9 mouse cellular contexts compared by ENCODE assay signal in the genomic region with DNA sequence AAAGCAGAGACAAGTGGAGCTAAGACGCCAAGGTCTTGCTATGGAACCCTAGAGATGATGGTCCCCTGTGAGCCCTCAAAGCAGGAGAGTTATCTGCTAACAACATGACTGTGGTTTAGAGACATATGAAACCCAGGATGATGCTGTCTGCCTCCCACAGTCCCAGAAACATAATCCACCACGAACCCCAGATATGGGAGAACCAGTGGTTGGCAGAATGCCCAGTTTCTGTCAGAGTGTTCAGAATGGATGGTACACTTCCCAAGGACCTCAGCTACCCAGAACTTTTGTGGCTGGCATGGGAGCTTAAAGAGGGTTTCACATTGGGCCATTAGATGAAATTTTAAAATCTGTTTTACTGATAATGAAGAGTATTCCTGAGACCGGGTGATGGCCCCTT. TPM values are rescaled to one million over a fixed set of nuclear protein-coding genes. Genes with fewer than 3 reads are reported as not detected.
DNase-seq lines count a peak whose midpoint lies in the region; ATAC-seq lines count a peak whose summit lies in the region.
"Had no signal": no experiment of that assay in that cellular context is flagged by ENCODE, and none has a peak within 500 bp of the region (broad histone marks: within the 10 kb centered on the region; RNA-seq: fewer than 3 reads in every experiment).

No protein-coding gene starts in this region.

- no peak for ATAC-seq in erythroblast, adult 5-6 weeks (replicated peaks; ENCODE audit: low FRiP score, poor library complexity, severe bottlenecking)
- ATAC-seq: midbrain, embryonic 13.5 days had no signal

- peak; percentile 34 for DNase-seq in kidney, adult 18-20 months
- no peak for DNase-seq in kidney, adult 11 months
- peak; percentile 48 to 58 for DNase-seq in right cerebral cortex, postnatal 10 days (ENCODE audit: low spot score in 2 of 2)
- no peak for DNase-seq in right cerebral cortex, postnatal 25 days
- DNase-seq in embryo, embryonic 11.5 days (ENCODE audit: low read depth, low spot score) = peak; percentile 31
- peak; percentile 54 for DNase-seq in mesoderm, embryonic 11.5 days (ENCODE audit: low read depth, low spot score)
- no peak for DNase-seq in gastrocnemius, postnatal 10 days

RNA-seq across cellular contexts. Expression of a gene that starts 57.1 kb away (rescaled TPM):
- 1 to 10 TPM; 1.3 to 1.8 TPM for total RNA-seq in gastrocnemius, postnatal 10 days (2021)
- 0.19 and 5.9 TPM in 2 replicates for total RNA-seq in erythroblast, adult 5-6 weeks (2015; ENCODE audit: low replicate concordance)
- total RNA-seq in erythroblast, adult 5-6 weeks (2017; ENCODE audit: low replicate concordance) = 0.56 and 3.2 TPM in 2 replicates

Comparison
In these comparisons a context has a peak if more than half of its experiments do, and no peak if none do; other contexts are left out.
1. DNase-seq: peak in kidney, adult 18-20 months (single experiment), right cerebral cortex, postnatal 10 days (2 of 2), embryo, embryonic 11.5 days (single experiment) and mesoderm, embryonic 11.5 days (single experiment); none in kidney, adult 11 months (single experiment), right cerebral cortex, postnatal 25 days (single experiment) and gastrocnemius, postnatal 10 days (single experiment).